Mouse (Mus musculus): ENCODE results near the gene Prkab2.

- no peak for TF ChIP-seq CTCF (IDR thresholded peaks at IDR 0.05)
- TF ChIP-seq EP300 (IDR thresholded peaks at IDR 0.05): no peak
These were observed 20.4 kb downstream of the Prkab2 start for GRCm38 (mm10) chr3:97678416-97678815.
